Mouse (Mus musculus) mesoderm, embryonic 11.5 days (tissue): Measurements from ENCODE around the gene Clrn3.
"Not testable (repeated sequence)": the region's sequence is repeated elsewhere in the genome, so short reads cannot be mapped to it uniquely, and the experiment has no call there.

Source experiments
- DNase-seq: peaks from one replicate; pipeline ENCODE4 v3.0.0-alpha.2; 2012; ENCODE audit warnings: low read depth, low spot score

Clrn3 gene

GRCm38 (mm10) chr7:135535908-135536307, 7.5 kb upstream of the Clrn3 start:
- no peak for DNase-seq

DNA sequence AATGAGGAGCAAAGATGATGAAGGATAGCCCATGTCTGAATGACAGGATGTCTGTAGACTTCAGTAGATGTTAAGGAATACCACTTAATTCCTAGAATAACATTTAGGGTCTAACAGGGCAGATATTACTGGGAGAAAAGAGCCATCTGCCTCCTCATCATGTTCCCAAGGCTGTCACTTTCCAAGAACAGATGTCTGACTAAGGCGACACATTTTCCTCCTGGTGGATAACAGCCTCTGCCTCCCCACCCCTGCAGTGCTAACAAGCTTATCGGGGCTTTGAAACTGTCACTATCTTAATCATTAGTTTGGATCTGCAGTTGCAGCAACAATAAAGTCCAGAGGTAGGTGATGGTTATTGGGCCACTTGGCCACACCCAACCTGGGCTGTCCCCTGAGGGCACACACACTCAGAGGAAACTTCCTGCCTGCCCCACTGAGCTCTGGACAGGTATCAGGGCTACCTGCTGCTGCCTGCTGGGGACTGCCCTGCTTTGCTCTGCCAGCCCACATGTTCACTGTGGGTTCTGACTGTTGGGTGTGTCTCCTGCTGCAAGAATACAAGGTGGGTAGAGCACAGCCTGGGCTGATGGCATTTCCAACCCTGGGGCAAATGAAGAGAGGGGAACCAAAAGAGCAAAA, 6.2 kb upstream of the Clrn3 start:
- DNase-seq = no peak

GRCm38 (mm10) chr7:135529068-135529467, 614 bp upstream of the Clrn3 start:
- DNase-seq = no peak

DNA sequence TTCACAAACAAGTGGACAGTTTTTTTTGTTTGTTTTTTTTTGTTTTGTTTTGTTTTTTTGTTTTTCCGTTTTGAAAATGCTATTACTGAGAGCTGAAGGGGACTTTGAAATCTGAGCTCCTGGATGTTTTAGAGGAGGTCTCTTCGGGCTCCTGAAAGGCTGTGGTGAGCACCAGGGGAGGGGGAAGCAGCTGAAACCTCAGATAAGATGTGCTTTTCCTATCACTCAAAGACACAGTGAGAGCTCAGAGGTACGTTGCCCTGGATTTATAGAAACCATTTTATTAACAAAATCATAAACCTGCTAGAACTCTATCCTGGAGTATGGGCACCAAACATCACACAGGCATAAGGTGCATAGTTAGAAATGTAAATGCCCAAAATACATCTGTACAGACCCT, 1.3 kb downstream of the Clrn3 start:
- no peak for DNase-seq

DNA sequence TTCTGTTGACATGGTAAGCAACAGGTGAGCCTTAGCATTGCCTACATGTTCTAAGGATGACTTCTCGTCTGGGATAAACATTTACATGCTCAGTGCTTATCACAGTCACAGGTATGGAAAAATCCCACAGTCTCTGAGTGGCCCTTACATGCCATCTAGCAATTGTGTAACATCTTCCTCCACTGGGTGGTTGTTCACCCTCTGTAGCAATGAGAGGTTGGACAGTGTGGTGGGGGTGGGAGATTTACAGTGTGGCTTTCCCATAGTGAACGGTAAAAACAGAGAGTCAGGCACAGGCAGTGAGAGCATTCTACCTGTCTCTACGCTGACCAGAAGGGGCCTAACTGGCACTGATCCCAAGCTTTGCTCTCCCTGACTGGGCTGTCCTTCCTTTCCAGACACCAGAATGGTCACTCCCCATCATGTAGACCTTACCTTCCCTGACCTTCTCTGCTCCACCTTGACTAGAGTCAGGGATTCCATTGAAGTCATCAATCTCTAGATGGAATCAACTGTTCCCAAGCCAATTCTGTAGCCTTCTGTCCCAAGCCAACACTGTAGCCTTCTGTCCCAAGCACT, 1.8 kb downstream of the Clrn3 start:
- DNase-seq = no peak

DNA sequence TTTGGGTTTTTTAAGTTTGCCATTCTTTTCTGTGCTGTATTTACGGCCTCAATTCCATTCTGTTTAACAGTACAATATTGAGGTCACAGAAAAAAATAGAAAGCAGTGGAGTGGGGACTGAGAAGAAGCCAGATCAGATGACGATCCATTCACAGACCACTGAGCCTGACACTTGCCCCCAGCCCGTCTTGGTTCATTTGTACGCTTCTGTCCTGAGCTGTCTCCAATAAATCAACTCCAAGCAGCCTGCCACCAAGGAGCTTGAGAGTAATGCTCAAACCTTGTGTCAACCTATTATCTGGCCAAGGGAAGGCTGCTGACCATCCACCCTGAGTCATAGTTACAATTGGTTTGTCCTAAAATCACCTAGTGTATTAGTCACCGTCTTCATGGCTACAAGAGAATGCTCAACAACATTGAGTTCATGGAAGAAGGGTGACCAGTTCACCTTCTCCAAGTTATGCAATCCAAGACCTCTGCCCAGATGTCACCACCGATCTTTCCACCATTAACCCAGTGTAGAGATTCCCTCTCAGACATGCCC, 4.0 kb downstream of the Clrn3 start:
- no peak for DNase-seq

DNA sequence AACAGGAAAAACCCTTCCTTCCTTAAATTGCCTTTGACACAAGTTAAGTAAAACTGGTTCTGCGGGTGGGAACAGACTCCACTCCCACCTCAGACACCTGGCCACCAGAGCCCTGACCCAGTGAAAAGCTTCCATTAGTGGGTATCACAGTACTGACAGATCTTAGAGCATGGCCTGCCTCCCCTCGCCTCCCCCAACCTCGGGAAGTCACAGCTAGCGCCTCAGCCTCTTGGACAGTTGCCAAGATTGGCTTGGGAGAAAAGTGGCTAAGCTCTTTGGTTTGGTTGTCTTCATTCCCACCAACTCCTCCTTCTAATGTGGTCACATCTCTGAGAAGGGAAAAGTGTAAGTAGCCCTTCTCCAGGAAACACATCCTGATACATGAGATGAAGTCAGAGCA, 4.5 kb downstream of the Clrn3 start:
- no peak for DNase-seq

DNA sequence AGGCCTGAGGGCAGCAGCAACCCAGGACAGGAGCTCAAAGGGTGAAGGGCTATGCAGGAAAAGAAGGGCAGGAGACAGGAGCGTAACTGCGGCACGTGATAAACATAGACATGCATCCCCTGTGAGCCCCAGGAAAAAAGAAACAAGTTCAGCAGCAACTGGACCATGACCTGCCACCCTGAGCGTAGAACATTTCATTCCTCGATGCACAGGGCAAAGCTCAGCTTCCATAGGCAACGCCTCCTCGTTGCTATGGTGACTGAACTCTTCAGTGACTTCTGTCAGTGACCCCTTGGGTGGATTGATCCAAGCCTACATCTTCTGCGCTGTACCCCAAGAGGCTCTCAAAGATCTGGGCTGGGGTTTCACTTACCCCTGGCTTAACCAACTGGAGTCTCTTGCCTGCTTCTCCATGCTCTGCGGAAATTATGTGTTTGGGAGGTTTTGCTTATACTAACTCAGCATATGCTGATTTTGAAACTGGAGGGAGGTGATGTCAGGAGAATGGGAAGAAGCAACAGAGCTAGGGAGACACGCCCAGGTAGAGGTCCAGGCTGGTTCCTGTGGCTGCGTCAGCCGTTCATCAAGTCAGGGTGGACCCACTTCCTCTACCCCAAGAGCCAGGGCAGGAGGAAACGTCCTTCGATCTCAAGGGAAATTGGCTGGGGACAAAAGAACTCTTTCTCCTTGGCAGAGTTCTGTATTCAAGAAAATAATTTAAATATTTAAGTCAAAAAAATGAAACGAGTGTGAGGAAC, 6.5 kb downstream of the Clrn3 start:
- no peak for DNase-seq

DNA sequence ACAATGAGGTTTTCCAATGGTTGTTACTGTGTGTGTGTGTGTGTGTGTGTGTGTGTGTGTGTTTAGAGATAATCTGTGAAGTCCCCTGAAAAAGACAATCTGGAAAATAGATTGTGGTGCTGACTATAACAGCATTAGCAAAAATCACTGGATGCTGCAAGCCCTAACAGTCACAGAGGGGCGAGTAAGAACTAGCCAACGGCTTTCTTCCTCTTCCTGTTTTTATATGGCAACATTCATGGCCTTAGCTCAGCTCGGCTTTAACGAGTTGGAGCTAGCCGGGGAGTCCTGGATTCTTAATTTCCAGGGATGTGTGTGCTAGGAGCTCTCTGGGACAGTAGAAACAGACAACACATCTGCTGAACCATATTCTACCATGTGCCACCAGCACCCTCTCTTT, 8.2 kb downstream of the Clrn3 start:
- DNase-seq = no peak

DNA sequence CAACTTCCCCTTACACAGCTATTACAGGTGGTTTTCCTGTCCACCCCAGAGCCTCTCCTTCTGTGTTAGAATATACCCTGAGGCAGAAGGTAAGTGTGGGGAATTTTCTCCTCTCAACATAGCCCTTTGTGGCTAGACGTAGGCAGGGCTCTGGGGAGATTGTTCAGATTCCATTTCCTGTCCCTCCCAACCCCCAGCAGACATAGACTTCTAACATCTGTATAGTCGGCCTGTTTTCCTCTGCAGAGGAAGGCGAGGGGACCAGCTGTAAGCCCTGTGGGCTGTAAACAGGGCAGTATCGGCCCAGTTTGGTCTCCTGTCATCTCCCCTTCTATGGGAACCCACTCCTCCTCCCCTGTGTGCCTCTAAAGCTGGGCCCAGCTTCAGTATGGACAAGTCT, 11.3 kb downstream of the Clrn3 start:
- DNase-seq = no peak

DNA sequence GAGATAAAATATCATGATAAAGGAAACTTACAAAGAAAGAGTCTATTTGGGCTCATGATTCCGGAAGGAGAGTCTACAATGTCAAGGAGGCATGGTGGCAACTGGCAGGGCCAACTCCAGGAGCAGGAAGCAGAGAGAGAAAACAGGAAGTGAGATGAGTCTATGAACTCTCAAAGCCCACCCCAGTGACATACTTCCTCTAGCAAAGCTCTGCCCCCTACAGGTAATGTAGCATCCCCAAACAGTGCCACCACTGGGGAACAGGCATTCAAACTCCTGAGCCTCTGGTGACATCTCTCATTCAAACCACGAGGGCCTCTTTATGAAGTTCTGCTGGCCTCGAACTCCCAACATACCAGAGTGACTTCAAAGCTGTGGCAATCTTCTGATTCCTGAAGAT, 16.7 kb downstream of the Clrn3 start:
- no peak for DNase-seq

- no peak for DNase-seq
These were observed 18.0 kb downstream of the Clrn3 start for GRCm38 (mm10) chr7:135510431-135510830.

DNA sequence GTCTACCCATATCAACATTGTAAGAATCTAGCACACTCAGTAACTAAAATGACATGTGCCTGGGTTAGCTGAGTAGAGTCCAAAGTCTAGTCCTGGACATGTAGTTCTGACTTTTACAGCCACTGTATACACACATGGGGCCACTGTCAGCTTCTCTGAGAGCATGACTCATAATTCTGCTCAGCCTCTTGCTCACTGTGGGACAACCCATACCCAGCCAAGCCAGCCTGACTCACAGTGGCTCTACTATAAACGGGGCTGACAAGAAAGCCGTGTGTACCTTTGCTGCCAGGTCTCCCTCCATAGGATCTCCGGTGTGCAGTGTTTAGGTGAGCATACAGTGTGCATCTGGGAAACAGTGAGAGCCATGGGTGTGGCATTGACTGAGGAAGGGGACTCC, 19.2 kb downstream of the Clrn3 start:
- DNase-seq = no peak

GRCm38 (mm10) chr7:135508602-135509001, 19.9 kb downstream of the Clrn3 start:
- no peak for DNase-seq

DNA sequence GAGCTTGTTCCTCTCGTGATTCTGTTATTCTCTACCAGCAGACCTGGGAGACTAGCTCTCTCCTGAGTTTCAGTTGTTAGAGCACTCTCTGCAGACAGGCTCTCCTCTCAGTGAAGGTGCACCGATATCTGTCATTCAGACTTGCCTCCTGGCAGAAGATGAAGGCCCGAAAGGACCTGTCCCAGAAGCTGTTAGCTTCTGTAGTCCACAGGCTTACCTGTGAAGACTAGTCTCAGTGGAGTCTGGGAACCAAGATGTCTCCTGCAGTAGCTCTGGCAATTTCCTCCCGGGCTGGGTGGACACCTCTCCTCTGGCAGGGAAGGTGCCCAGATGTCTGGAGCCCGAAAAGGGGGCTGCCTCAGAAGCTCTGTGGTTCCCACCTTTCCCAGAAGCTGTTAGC, 21.9 kb downstream of the Clrn3 start:
- DNase-seq = not testable (repeated sequence)

GRCm38 (mm10) chr7:135499403-135499802, 29.1 kb downstream of the Clrn3 start:
- no peak for DNase-seq

DNA sequence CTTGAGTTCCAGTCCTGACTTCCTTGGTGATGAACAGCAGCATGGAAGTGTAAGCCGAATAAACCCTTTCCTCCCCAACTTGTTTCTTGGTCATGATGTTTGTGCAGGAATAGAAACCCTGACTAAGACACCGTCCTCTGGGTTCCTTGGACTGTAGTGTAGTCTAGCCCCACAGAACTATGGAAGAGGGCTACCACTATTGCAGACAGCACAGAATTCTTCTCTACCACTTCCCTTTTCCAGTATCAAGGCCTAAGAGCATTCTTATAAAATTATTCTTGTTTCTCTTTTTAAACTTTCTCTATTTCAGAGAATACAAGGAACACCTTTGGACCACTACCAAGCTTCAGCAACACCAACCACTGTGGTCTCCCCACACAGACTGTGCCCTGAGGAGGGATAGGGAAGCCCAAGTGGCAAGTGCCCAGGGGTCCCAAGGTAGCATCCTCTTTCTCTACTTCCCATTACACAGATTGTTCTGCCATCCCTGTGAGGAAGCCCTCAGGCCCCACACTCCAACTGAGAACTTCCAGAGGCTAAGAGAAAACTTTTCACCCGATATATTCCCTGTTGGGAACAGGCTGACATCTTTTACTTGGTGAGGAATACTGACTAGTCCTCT, 29.8 kb downstream of the Clrn3 start:
- no peak for DNase-seq

GRCm38 (mm10) chr7:135495303-135495702, 33.2 kb downstream of the Clrn3 start:
- no peak for DNase-seq

- no peak for DNase-seq
These were observed 38.0 kb downstream of the Clrn3 start for GRCm38 (mm10) chr7:135490500-135490886.

DNA sequence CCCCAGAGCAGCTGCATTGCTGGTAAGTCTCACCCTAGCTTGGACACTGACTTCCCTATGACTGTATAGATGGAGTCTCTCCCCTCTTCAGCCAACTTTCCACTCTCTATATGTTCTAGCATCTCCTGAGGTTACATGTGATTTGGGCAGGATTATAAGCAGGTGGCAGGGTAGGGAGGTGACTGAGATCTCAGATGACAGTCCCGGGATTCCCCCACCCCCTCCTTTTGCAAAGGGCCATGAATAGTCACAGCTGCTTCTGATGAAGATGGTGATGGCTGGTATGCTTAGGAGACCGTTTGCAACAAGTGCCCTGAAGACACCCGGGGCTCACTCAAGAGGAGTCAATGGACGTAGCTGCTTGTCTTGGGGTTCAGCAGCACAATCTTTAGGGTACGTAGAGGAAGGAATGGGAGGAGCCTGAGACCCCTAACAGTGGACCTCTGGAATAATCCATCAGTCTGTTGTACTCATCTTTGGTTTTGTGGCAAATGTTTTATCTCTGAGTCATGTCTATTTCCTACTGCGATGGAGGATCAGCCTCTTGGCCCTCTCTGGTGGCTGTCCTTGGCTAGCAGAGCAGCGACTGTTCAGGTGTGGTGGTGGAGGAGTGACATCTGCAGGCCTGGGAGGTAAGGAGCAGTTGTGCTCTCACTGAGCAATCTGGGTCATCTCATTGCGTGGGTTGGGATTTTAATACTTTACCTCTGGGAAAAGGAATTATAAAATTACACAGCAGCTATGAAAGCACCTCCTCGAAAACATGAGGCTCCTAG, 38.5 kb downstream of the Clrn3 start:
- no peak for DNase-seq

DNA sequence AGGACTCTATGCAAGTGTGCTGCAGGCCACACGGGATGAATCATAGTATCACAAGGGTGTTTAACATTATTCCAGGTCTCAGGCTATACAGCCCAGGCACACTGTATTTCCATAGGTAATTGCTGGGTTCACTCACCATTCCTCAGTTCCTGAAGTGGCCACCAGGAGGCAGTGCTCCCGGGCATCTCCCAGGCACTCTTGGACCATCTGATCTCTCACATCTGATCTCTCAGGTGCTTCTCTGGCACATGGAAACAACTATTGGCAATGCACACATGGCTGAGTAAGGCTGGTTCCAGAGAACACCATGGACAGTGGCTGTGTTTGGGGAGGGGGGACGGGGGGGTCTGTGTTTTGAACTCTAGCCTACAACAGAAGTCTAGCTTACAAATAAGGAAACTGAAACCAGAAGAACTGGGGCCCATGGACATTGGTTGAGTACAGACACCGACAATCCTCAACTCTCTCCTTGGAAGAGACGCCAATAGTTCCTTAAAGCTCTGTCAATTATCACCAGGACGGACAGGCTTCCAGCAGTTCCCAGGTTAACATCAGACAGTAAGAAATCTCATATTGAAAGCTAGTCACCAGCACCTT, 40.1 kb downstream of the Clrn3 start:
- DNase-seq = no peak
